Mouse (Mus musculus): ENCODE results near the gene Nell1.

The Nell1 gene

DNA sequence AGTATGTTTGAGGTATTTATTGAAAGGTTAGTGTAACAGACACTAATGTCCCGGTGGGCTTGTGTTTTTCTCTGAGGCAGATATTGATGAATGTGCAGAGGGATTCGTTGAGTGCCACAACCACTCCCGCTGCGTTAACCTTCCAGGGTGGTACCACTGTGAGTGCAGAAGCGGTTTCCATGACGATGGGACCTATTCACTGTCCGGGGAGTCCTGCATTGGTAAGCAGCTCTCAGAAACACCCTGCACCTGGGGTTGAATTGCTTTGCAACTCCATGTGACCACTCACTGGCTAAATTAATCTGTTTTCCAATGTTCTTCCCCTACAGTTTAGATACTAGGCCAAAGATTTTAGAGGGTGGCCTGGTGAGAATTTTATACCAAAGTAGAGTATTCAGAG, 851.5 kb downstream of the Nell1 start:
- no peak for DNase-seq (ENCODE audit: low read depth in 2 of 2, low spot score in 2 of 2)

DNA sequence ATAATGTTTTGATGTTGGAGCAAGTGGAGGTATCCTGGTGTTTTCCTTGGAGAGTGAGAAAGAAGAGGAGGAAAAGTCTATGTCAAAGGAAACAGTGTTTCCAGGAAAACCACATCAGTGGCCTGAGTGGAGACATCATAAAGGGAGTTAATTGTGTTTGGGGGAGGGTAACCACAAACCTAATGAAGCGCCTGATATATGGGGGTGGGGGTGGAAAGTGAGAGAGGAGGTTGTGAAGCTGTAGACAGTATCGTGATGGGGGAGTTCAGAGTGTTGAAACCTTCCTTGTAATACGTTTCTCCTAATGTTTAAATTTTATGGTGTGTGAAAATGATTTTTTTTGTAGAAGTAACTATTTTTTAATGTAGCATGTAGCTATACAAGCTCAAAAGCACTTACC, 858.1 kb downstream of the Nell1 start:
- DNase-seq (ENCODE audit: low read depth in 2 of 2, low spot score in 2 of 2), result no peak

DNA sequence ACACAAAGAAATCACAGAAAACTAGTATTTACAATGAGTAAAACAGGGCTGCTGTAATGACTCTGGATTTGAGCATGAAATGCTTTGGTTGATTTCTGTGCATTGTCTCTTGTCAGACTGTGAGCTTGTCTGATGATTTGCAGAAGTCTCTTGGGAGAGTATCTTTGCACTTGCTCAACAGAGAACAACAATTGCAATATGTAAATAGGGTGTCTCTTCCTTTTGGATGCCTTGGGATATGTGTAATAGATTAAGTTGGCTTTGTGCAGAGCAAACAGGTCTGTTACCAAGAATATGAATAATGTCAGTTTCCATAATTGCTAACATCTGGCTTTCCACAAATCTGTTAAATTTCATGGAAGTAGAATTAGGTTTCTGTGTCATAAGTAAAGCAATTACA, 868.0 kb downstream of the Nell1 start:
- DNase-seq (ENCODE audit: low read depth in 2 of 2, low spot score in 2 of 2), result no peak

DNA sequence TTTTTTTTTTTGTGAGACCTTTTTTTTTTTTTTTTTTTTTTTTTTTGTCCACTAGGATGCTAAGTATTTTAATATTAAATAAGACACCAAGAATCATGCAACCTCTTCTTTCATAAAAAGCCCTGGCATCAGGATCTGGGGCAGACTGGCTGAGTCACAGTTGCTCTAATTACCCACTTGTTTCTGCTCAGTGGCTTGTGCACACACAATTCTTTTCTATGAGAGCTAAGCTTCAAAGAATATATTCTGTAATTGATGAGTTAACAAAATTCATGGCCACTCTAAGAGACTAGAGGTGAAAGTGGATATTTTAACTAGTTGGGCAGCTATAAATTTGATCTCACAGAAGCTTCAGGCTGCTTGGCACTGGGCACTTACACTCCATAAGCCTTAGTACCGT, 873.3 kb downstream of the Nell1 start:
- DNase-seq (ENCODE audit: low read depth in 2 of 2, low spot score in 2 of 2), result no peak

DNA sequence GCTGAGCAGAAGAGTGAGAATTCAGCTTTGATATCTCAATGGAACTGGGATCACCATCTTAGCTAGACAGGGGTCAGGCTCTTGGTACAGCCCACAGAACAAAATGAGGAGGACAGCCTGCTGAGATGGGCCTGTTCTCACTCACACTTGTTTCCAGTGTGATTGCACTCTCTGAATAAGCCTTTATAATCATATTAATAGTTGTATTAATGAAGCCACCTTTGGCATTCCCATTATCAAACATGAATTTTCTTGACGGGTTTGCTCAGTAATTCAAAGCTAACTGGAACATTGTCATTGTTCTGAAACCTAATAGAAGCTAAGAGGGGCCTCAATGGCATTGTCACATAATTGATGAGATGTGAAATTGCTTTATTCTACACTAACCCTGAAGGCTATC, 875.6 kb downstream of the Nell1 start:
- no peak for DNase-seq (ENCODE audit: low read depth in 2 of 2, low spot score in 2 of 2)

DNA sequence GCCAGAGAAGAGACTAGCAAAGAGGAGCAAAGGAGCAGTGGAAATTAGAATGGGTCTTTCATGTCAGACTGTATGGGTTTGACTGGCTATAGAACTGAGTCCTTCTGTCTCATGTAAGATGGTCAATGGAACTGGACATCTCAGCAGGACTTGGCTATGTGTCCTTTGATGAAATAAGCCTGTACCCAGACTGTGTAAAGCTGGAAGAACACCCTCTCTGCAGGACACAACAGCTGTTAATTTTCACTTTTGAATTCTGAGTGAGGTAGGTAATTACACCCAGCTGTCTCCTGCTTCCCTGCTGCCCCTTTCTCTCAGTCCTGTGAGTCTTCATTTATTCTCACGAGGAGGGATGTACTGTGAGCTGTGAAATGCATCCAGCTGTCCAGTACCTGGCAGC, 895.5 kb downstream of the Nell1 start:
- DNase-seq (ENCODE audit: low read depth in 2 of 2, low spot score in 2 of 2), result no peak

DNA sequence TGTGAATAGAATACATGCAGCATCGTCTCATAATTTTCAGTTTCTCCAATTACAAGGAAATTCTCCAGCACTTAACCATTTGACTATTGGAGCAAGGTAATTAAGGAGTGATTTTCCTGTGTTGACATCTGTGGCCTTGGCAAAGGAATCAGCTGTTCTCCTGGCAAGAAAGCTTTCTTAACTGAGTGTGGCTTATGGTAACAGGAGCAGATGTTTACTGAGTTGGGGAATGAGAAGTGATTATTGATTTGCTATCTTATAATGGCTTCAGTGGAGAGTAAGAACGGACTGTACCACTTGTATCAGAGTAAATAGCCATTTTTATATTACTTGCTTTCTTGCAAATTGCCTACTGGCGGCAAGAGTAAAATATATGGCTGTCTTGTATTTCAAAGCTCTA, 913.0 kb downstream of the Nell1 start:
- no peak for DNase-seq (ENCODE audit: low read depth in 2 of 2, low spot score in 2 of 2)

DNA sequence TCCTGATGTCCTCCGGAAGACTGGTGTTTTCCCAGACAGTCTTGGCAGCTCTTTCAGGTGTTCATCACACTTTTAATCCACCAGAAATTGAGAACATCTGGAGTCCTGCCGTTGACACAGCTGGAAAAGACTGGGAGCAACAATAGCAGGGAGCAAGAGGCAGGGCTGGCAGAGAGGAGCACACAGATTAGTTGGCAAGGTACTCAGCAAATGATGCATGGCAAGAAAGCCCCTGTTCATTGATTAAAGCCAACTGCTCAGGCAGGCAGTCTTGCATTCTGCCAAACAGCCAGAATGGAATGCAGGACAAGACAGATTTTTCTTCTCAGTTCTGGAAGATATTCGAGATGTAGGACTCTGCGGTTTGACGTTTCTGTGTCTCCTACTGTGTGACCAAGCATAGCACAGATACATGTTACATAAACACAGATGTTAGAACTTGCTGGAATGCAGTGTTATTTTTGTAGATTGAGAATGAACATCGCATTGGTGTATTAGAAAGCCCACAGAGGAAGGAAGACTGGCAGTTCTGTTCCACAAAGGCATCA, 925.0 kb downstream of the Nell1 start:
- DNase-seq (ENCODE audit: low read depth in 2 of 2, low spot score in 2 of 2), result no peak

All from CD8-positive naive resting alpha-beta T cell, adult 2 months (primary cell).